Mouse (Mus musculus): ENCODE measurements at regions not wholly inside any gene's neighbourhood (a gene's known extent, or its start where the extent isn't known, plus 50 kb on each side); places are given as distances from the start of the nearest gene placed in this dataset.

DNA sequence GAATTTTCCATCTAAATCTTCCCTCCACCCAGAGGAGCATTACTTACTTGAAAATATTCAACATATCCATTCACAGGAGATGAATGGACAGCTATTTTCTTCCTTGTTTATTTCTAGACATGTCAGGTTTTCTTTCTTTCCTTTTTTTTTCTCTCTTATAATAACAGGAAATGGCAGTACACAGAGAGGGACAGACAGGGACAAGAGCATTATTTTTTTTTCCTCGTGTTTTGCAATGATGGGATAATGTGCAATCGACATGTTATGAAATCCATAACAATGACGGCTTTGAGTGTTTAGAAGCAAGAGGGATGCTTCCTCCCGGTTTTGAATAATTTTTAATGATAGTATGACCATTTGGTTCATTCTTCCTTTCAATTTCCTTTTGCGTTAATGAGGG lies 86.6 kb upstream of the Gm765 start:
- ATAC-seq, result no peak

DNA sequence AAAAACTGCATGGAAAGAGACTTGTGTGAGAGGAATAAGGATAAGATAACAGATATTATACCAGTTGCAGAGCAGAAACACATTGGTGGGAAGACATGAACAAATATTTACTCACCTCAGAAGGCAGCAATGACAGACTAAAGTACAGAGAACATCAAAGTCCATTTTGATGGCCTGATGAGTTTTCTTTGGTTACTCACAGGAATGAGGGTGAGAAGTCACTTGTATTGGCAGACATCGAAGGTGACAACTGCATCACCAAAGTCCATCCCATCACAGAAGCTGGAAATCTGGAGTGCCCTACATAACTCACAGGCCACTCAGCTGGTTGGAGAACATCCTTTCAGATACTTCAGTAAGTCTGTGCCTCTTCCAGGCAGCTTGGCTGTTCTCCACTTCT lies 60.1 kb upstream of the Gm765 start:
- ATAC-seq, result no peak

DNA sequence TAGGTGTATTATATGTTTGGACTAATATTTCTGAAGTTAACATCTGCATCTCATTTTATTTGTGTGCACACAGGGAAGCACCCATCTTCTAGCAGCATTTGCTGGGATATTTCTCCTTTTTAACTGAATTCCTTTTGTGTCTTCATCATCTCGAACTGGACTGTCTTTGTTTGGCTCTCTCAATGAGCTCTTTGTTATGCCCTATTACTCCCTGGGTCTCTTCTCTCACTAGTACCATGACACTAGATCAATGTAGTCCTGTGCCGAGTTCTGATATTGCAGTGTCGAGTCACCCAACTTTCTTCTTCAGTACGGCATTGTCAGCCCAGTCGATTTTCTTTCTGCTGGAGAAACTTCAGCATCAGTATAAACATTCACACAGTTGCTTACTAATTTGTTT lies 52.0 kb upstream of the Gm765 start:
- ATAC-seq, result no peak

Measured in activated CD4-positive, CD25-positive, alpha-beta regulatory T cell, adult 4 months (primary cell).